Mouse (Mus musculus): ENCODE measurements at regions not wholly inside any gene's neighbourhood (a gene's known extent, or its start where the extent isn't known, plus 50 kb on each side); places are given as distances from the start of the nearest gene placed in this dataset.

- TF ChIP-seq MAX (IDR thresholded peaks at IDR 0.05; ENCODE audit: low read length) (no peak), CHD1 (IDR thresholded peaks at IDR 0.05; ENCODE audit: low read depth, low read length) (no peak), RCOR1 (conservative IDR thresholded peaks at IDR 0.05; ENCODE audit: low read depth, low read length) (no peak), SMC3 (IDR thresholded peaks at IDR 0.05; ENCODE audit: low read depth, low read length) (no peak), GABPA (IDR thresholded peaks at IDR 0.05; ENCODE audit: insufficient replicate concordance, low read depth, low read length) (no peak), IRF4 (IDR thresholded peaks at IDR 0.05; ENCODE audit: low read depth, low read length) (no peak), MAZ (IDR thresholded peaks at IDR 0.05; ENCODE audit: low read depth, low read length) (no peak)
- no peaks in the 10 kb centered on the region for H3K9me3 ChIP-seq (replicated peaks; ENCODE audit: low read length)
- in situ Hi-C loops (cut with MboI; ENCODE audit: low pct_ligation_motif_present, low pct_unique_long_range_greater_than_20kb, low sequenced_read_pairs) (no loop called here), dilution Hi-C loops (cut with MboI; ENCODE audit: extremely low pct_ligation_motif_present, extremely low pct_unique_long_range_greater_than_20kb, low sequenced_read_pairs) (no loop called here)
- no peak overlapping the region for H3K4me2 ChIP-seq (ENCODE audit: insufficient read depth, low read depth, poor library complexity, severe bottlenecking)
- no peaks in the 10 kb centered on the region for H3K79me2 ChIP-seq (replicated peaks; ENCODE audit: control insufficient read depth, extremely low read depth, insufficient read depth, poor library complexity, severe bottlenecking)
- no peaks in the 10 kb centered on the region for H3K27me3 ChIP-seq (replicated peaks)
- no peak for DNase-seq (ENCODE audit: extremely low read depth)
- no peaks in the 10 kb centered on the region for H3K36me3 ChIP-seq (replicated peaks in 1 of 2; ENCODE audit: control insufficient read depth in 1 of 2, insufficient read depth in 1 of 2, low read length in 1 of 2)
- H3K4me1 ChIP-seq (ENCODE audit: control insufficient read depth in 1 of 2, insufficient read depth in 2 of 2): no peaks in the 10 kb centered on the region
- no peak overlapping the region for H3K27ac ChIP-seq (ENCODE audit: insufficient read depth, low read depth)
- H3K9ac ChIP-seq (ENCODE audit: insufficient read depth, low read depth): no peak overlapping the region
- H3K4me3 ChIP-seq (replicated peaks in 1 of 3; ENCODE audit: low read depth in 2 of 3, low read length in 2 of 3, poor library complexity in 1 of 3): no peak overlapping the region
Measured at GRCm38 (mm10) chr12:96771222-96771621, 1079.2 kb downstream of the Flrt2 start.

GRCm38 (mm10) chr12:96821376-96821775 is 1129.3 kb downstream of the Flrt2 start:
- H3K4me1 ChIP-seq (ENCODE audit: control insufficient read depth in 1 of 2, insufficient read depth in 2 of 2): no peaks in the 10 kb centered on the region
- H3K36me3 ChIP-seq (replicated peaks in 1 of 2; ENCODE audit: control insufficient read depth in 1 of 2, insufficient read depth in 1 of 2, low read length in 1 of 2): no peaks in the 10 kb centered on the region
- no peaks in the 10 kb centered on the region for H3K27me3 ChIP-seq (replicated peaks)
- no peak overlapping the region for H3K9ac ChIP-seq (ENCODE audit: insufficient read depth, low read depth)
- no peak overlapping the region for H3K27ac ChIP-seq (ENCODE audit: insufficient read depth, low read depth)
- DNase-seq (ENCODE audit: extremely low read depth): no peak
- no peak overlapping the region for H3K4me3 ChIP-seq (replicated peaks in 1 of 3; ENCODE audit: low read depth in 2 of 3, low read length in 2 of 3, poor library complexity in 1 of 3)
- dilution Hi-C loops (cut with MboI; ENCODE audit: extremely low pct_ligation_motif_present, extremely low pct_unique_long_range_greater_than_20kb, low sequenced_read_pairs): no loop called here
- TF ChIP-seq USF2 (conservative IDR thresholded peaks at IDR 0.05; ENCODE audit: low read depth, low read length) (no peak), KAT2A (IDR thresholded peaks at IDR 0.05; ENCODE audit: insufficient replicate concordance, low read length) (no peak), CHD1 (IDR thresholded peaks at IDR 0.05; ENCODE audit: low read depth, low read length) (no peak), MAFK (IDR thresholded peaks at IDR 0.05; ENCODE audit: insufficient replicate concordance, low read length) (0 out of 2 replicates have a peak, but pooled peaks have one; percentile 13)
- H3K9me3 ChIP-seq (replicated peaks; ENCODE audit: low read length): no peaks in the 10 kb centered on the region
- no peaks in the 10 kb centered on the region for H3K79me2 ChIP-seq (replicated peaks; ENCODE audit: control insufficient read depth, extremely low read depth, insufficient read depth, poor library complexity, severe bottlenecking)
- in situ Hi-C loops (cut with MboI; ENCODE audit: low pct_ligation_motif_present, low pct_unique_long_range_greater_than_20kb, low sequenced_read_pairs): no loop called here
- H3K4me2 ChIP-seq (ENCODE audit: insufficient read depth, low read depth, poor library complexity, severe bottlenecking): no peak overlapping the region

- no peak overlapping the region for H3K4me3 ChIP-seq (replicated peaks in 1 of 3; ENCODE audit: low read depth in 2 of 3, low read length in 2 of 3, poor library complexity in 1 of 3)
- no peaks in the 10 kb centered on the region for H3K27me3 ChIP-seq (replicated peaks)
- no peak overlapping the region for H3K4me2 ChIP-seq (ENCODE audit: insufficient read depth, low read depth, poor library complexity, severe bottlenecking)
- H3K4me1 ChIP-seq (ENCODE audit: control insufficient read depth in 1 of 2, insufficient read depth in 2 of 2): no peaks in the 10 kb centered on the region
- no peak overlapping the region for H3K27ac ChIP-seq (ENCODE audit: insufficient read depth, low read depth)
- H3K36me3 ChIP-seq (replicated peaks in 1 of 2; ENCODE audit: control insufficient read depth in 1 of 2, insufficient read depth in 1 of 2, low read length in 1 of 2): no peaks in the 10 kb centered on the region
- dilution Hi-C loops (cut with MboI; ENCODE audit: extremely low pct_ligation_motif_present, extremely low pct_unique_long_range_greater_than_20kb, low sequenced_read_pairs) (no loop called here), in situ Hi-C loops (cut with MboI; ENCODE audit: low pct_ligation_motif_present, low pct_unique_long_range_greater_than_20kb, low sequenced_read_pairs) (no loop called here)
- H3K9ac ChIP-seq (ENCODE audit: insufficient read depth, low read depth): no peak overlapping the region
- TF ChIP-seq POLR2A (IDR thresholded peaks at IDR 0.05; ENCODE audit: low read depth, low read length) (no peak), CHD1 (IDR thresholded peaks at IDR 0.05; ENCODE audit: low read depth, low read length) (no peak), TBP (conservative IDR thresholded peaks at IDR 0.05; ENCODE audit: low read depth, low read length) (no peak)
- no peaks in the 10 kb centered on the region for H3K79me2 ChIP-seq (replicated peaks; ENCODE audit: control insufficient read depth, extremely low read depth, insufficient read depth, poor library complexity, severe bottlenecking)
- no peaks in the 10 kb centered on the region for H3K9me3 ChIP-seq (replicated peaks; ENCODE audit: low read length)
- no peak for DNase-seq (ENCODE audit: extremely low read depth)
Measured at GRCm38 (mm10) chr12:96828415-96828814, 1136.4 kb downstream of the Flrt2 start.
